20 mouse cellular contexts compared by ENCODE assay signal in genomic region chr5:119289808-119290207, GRCm38 (mm10).
DNase-seq lines count a peak whose midpoint lies in the region; ATAC-seq lines count a peak whose summit lies in the region.
"Had no signal": no experiment of that assay in that cellular context is flagged by ENCODE, and none has a peak within 500 bp of the region (broad histone marks: within the 10 kb centered on the region; RNA-seq: fewer than 3 reads in every experiment).

No protein-coding gene starts in this region.

- no peaks in the 10 kb centered on the region for H3K27me3 ChIP-seq in intestine, embryonic 15.5 days (replicated peaks)
- H3K27me3 ChIP-seq in intestine, embryonic 16.5 days (replicated peaks; ENCODE audit: control insufficient read depth, insufficient read depth, low read length): no peaks in the 10 kb centered on the region
- H3K27me3 ChIP-seq in forebrain, embryonic 10.5 days (ENCODE audit: poor library complexity, severe bottlenecking): peaks cover 45% of the 10 kb centered on the region
- H3K27me3 ChIP-seq: embryonic facial prominence, embryonic 13.5 days; embryonic facial prominence, embryonic 15.5 days; forebrain, embryonic 15.5 days had no signal

- no peak overlapping the region for H3K9ac ChIP-seq in intestine, embryonic 15.5 days
- no peak overlapping the region for H3K9ac ChIP-seq in intestine, embryonic 16.5 days (ENCODE audit: low read depth, low read length)
- H3K9ac ChIP-seq: embryonic facial prominence, embryonic 13.5 days; embryonic facial prominence, embryonic 15.5 days; forebrain, embryonic 13.5 days; forebrain, embryonic 15.5 days; forebrain, postnatal 0 days had no signal

- ATAC-seq in intestine, embryonic 15.5 days: peak; percentile 52; the same call in 1 of the 2 replicates
- ATAC-seq in intestine, embryonic 16.5 days: no peak; the same call in 1 of the 2 replicates
- ATAC-seq: forebrain, embryonic 13.5 days; forebrain, embryonic 15.5 days; forebrain, postnatal 0 days had no signal

- H3K4me3 ChIP-seq in intestine, embryonic 15.5 days (replicated peaks): no peak overlapping the region
- no peak overlapping the region for H3K4me3 ChIP-seq in intestine, embryonic 16.5 days (ENCODE audit: low read length)
- no peak overlapping the region for H3K4me3 ChIP-seq in forebrain, embryonic 10.5 days
- H3K4me3 ChIP-seq: embryonic facial prominence, embryonic 13.5 days; embryonic facial prominence, embryonic 15.5 days; erythroblast, embryonic 14.5 days; forebrain, embryonic 13.5 days; forebrain, embryonic 15.5 days had no signal

- DNase-seq in embryo, embryonic 11 days: peak; percentile 24
- no peak for DNase-seq in embryo, embryonic 9.5 days (ENCODE audit: extremely low spot score)
- DNase-seq in forebrain, embryonic 10.5 days (ENCODE audit: extremely low spot score, low spot score): no peak
- DNase-seq: adrenal gland, adult 2 months; adrenal gland, postnatal 10 days; adrenal gland, postnatal 25 days; cerebellum, adult 11 months; cerebellum, adult 18-20 months; cerebellum, adult 8-10 months; cerebellum, adult 9-11 months; cerebellum, postnatal 14 days; cerebellum, postnatal 36 days; forebrain, postnatal 0 days had no signal

- no peak overlapping the region for H3K27ac ChIP-seq in intestine, embryonic 15.5 days
- no peak overlapping the region for H3K27ac ChIP-seq in intestine, embryonic 16.5 days (ENCODE audit: low read length)
- no peak overlapping the region for H3K27ac ChIP-seq in forebrain, embryonic 10.5 days
- H3K27ac ChIP-seq: embryonic facial prominence, embryonic 13.5 days; embryonic facial prominence, embryonic 15.5 days; forebrain, embryonic 13.5 days; forebrain, embryonic 15.5 days had no signal

- no peak overlapping the region for H3K4me2 ChIP-seq in intestine, embryonic 15.5 days (replicated peaks)
- H3K4me2 ChIP-seq in intestine, embryonic 16.5 days (ENCODE audit: low read depth, low read length): no peak overlapping the region
- H3K4me2 ChIP-seq: embryonic facial prominence, embryonic 13.5 days; embryonic facial prominence, embryonic 15.5 days; forebrain, embryonic 13.5 days; forebrain, embryonic 15.5 days had no signal

- no peaks in the 10 kb centered on the region for H3K36me3 ChIP-seq in intestine, embryonic 15.5 days
- no peaks in the 10 kb centered on the region for H3K36me3 ChIP-seq in intestine, embryonic 16.5 days (ENCODE audit: control insufficient read depth, insufficient read depth, low read length)
- no peaks in the 10 kb centered on the region for H3K36me3 ChIP-seq in forebrain, embryonic 10.5 days (replicated peaks)
- H3K36me3 ChIP-seq: embryonic facial prominence, embryonic 13.5 days; embryonic facial prominence, embryonic 15.5 days; forebrain, embryonic 15.5 days had no signal

- no peaks in the 10 kb centered on the region for H3K4me1 ChIP-seq in intestine, embryonic 15.5 days (replicated peaks)
- H3K4me1 ChIP-seq in intestine, embryonic 16.5 days (ENCODE audit: control insufficient read depth, insufficient read depth, low read length): peaks cover 2% of the 10 kb centered on the region; the same call in 1 of the 2 replicates
- H3K4me1 ChIP-seq in forebrain, embryonic 10.5 days: peaks cover 5% of the 10 kb centered on the region; the same call in 1 of the 2 replicates
- H3K4me1 ChIP-seq: embryonic facial prominence, embryonic 15.5 days; forebrain, embryonic 13.5 days; forebrain, embryonic 15.5 days had no signal

- H3K9me3 ChIP-seq in intestine, embryonic 15.5 days: no peaks in the 10 kb centered on the region
- H3K9me3 ChIP-seq in intestine, embryonic 16.5 days (ENCODE audit: control insufficient read depth, low read length): 0 out of 2 replicates have a peak, but pooled peaks cover 3% of the 10 kb centered on the region
- H3K9me3 ChIP-seq in forebrain, embryonic 10.5 days: peaks cover 4% of the 10 kb centered on the region; the same call in 1 of the 2 replicates
- H3K9me3 ChIP-seq: embryonic facial prominence, embryonic 13.5 days; embryonic facial prominence, embryonic 15.5 days; forebrain, embryonic 13.5 days; forebrain, embryonic 15.5 days had no signal

- WGBS in intestine, embryonic 15.5 days: 12% methylated on average over 5 of the region's 5 CpGs
- 22% methylated on average over 5 of the region's 5 CpGs for WGBS in intestine, embryonic 16.5 days
- WGBS in forebrain, embryonic 10.5 days: 92% methylated on average over 5 of the region's 5 CpGs
